Mouse (Mus musculus): ENCODE results near the gene Rtf2. TPM values are rescaled to one million over a fixed set of nuclear protein-coding genes. Genes with fewer than 3 reads are reported as not detected.

Gene Rtf2
- polyA plus RNA-seq, 1 experiment from 2014 or later: 86.5 TPM

DNA sequence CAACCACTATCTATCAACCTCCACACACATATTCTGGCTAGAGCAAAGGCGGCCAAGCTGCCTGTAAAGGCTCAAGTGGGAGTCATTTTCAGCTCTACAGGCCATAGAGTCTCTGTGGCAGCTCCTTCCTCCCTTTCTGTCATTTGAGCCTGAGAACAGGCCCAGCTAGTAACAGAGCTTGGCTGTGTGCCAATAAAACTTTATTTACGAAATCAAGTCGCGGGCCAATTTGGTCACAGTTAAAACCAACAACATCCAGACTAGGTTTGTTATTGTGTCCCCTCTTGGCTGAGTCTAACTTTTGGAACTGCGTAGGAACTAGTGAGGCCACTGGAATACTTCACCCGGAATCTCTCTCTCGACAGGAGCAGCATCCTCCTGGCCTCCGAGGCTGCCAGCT lies 33.2 kb downstream of the Rtf2 start:
- H3K4me1 ChIP-seq: no peaks in the 10 kb centered on the region
- no peaks in the 10 kb centered on the region for H3K9me3 ChIP-seq (replicated peaks)
- H3K27ac ChIP-seq: no peak overlapping the region
- peaks cover 15% of the 10 kb centered on the region for H3K36me3 ChIP-seq
- no peaks in the 10 kb centered on the region for H3K27me3 ChIP-seq
- 76% methylated on average over 8 of the region's 8 CpGs for WGBS
- H3K4me3 ChIP-seq: no peak overlapping the region
- no peak overlapping the region for H3K4me2 ChIP-seq (replicated peaks)
- H3K9ac ChIP-seq: no peak overlapping the region
- no peak for ATAC-seq (ENCODE audit: low FRiP score)

DNA sequence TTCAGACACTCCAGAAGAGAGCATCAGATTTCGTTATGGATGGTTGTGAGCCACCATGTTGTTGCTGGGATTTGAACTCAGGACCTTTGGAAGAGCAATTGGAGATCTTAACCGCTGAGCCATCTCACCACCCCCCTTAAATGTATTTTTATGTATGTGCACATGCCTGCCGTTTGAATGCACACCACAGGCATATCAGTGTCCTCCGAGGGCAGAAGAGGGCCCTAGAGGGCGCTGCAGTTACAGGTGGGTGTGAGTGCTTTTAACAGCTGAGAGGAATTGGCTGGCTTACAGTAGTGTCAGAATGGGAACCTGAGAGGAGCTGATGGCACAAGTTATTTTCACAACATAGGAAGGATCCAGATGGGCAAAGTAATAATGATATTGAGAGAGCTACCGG lies 34.6 kb downstream of the Rtf2 start:
- 35% methylated on average over 6 of the region's 6 CpGs for WGBS

DNA sequence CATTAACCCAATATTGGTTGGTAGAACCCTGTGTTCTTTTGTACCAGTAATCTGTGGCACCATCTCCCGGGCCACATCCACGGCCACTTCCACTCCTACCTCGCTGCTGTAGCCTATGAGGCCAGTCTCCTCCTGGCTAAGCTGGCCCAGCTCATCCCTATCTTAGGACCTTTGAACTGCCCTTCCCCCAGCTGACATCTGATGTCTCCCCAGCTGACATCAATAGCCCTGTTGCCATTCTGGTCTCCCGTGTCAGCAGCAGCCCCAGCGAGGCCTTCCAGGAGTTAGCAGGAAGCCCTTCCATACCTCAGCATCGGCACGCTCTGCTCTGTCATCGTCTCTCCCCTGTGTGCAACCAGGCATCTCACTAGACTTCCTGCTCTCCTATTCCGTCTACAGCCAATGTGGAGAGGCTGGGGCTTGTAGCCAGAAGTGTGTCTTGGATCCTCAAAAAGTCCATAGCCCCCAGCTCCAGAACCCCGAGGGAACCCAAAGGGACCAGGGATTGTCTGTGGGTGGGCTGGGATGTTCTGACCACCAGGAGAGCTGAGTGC lies 36.4 kb downstream of the Rtf2 start:
- H3K4me2 ChIP-seq (replicated peaks): no peak overlapping the region
- no peaks in the 10 kb centered on the region for H3K9me3 ChIP-seq (replicated peaks)
- H3K27ac ChIP-seq: no peak overlapping the region
- H3K36me3 ChIP-seq: no peaks in the 10 kb centered on the region
- H3K9ac ChIP-seq: no peak overlapping the region
- no peak overlapping the region for H3K4me3 ChIP-seq
- no peaks in the 10 kb centered on the region; the same call in none of the 2 replicates for H3K27me3 ChIP-seq
- no peaks in the 10 kb centered on the region for H3K4me1 ChIP-seq
- no peak; the same call in 1 of the 2 replicates for ATAC-seq (ENCODE audit: low FRiP score)
- WGBS: 36% methylated on average over 10 of the region's 10 CpGs

More for the DNA sequence above, 34.6 kb downstream of the Rtf2 start:
- Histone ChIP-seq H3K9ac (no peak overlapping the region), H3K4me3 (no peak overlapping the region), H3K4me1 (no peaks in the 10 kb centered on the region), H3K9me3 (replicated peaks) (no peaks in the 10 kb centered on the region), H3K36me3 (peaks cover 2% of the 10 kb centered on the region), H3K27me3 (no peaks in the 10 kb centered on the region), H3K4me2 (replicated peaks) (no peak overlapping the region), H3K27ac (no peak overlapping the region)
- no peak for ATAC-seq (ENCODE audit: low FRiP score)

DNA sequence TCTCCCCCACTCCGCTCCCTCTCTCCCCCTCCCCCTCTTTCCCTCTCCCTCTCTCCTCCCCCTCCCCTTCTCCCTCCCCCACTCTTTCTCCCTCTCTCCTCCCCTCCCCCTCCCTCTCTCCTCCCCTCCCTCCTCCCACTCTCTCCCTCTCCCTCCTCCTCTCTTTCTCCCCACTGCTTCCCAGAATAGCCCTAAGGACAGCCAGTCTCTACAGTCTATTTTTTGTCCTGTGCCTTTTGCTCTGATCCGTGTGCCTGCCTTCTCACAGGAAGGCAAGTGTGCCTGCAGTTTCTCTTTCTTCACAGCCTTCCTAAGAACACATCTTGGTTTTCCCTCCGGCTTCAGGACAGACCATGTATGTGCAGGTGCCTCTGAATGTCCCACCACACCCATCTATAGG lies 37.0 kb downstream of the Rtf2 start:
- 47% methylated on average over 3 of the region's 3 CpGs for WGBS
- Histone ChIP-seq H3K9ac (no peak overlapping the region), H3K27ac (no peak overlapping the region), H3K4me2 (replicated peaks) (no peak overlapping the region), H3K4me1 (no peaks in the 10 kb centered on the region), H3K36me3 (no peaks in the 10 kb centered on the region), H3K27me3 (no peaks in the 10 kb centered on the region; the same call in none of the 2 replicates), H3K9me3 (replicated peaks) (no peaks in the 10 kb centered on the region), H3K4me3 (no peak overlapping the region)
- ATAC-seq (ENCODE audit: low FRiP score): no peak

DNA sequence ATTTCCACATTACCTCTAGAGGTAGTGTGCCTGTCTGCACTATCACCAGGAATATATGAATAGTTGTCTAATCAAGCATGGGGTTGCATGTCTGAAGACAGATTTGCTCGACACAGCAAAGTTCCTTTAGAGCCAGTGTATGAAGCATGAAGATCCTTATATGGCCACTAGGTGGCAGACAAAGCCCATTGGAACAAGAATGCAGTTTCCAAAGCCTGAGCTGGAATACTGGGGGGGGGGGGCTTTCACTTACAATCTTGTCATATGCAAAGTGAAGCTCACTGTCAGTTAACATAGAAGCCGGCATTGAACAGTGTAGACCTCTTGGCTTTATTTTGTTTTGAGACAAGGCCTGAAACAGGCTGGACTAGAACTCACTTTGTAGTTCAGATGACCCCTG lies 37.5 kb downstream of the Rtf2 start:
- 0 out of 2 replicates have a peak, but pooled peaks have one; percentile 33 for ATAC-seq (ENCODE audit: low FRiP score)
- Histone ChIP-seq H3K27me3 (no peaks in the 10 kb centered on the region; the same call in none of the 2 replicates), H3K4me2 (replicated peaks) (no peak overlapping the region), H3K4me3 (no peak overlapping the region), H3K36me3 (no peaks in the 10 kb centered on the region), H3K9ac (no peak overlapping the region), H3K27ac (no peak overlapping the region), H3K4me1 (no peaks in the 10 kb centered on the region), H3K9me3 (replicated peaks) (no peaks in the 10 kb centered on the region)
- 6% methylated on average over 2 of the region's 2 CpGs for WGBS

DNA sequence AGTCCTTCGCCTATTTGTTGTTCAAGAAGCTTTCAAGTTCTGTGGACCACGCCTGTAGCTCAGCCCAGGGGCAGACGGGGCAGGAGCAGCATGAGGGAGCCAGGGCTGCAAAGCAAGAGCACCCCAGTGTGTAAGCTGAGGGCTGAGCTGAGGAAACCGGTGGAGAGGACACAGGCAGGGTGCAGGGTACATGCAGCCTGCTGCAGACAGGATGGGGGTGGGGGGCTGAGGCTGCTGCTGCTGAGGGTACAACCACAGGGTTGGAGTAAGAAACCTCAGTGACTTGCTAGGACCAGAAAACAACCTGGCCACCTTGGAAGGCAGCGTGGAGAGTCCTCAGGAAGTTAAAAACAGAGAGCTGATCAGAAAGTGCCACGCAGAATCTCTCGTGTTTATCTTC lies 39.9 kb downstream of the Rtf2 start:
- H3K4me1 ChIP-seq: no peaks in the 10 kb centered on the region
- no peaks in the 10 kb centered on the region for H3K36me3 ChIP-seq
- no peak for ATAC-seq (ENCODE audit: low FRiP score)
- H3K4me3 ChIP-seq: no peak overlapping the region
- no peak overlapping the region for H3K4me2 ChIP-seq (replicated peaks)
- no peak overlapping the region for H3K27ac ChIP-seq
- H3K9ac ChIP-seq: no peak overlapping the region
- no peaks in the 10 kb centered on the region for H3K9me3 ChIP-seq (replicated peaks)
- 62% methylated on average over 7 of the region's 7 CpGs for WGBS
- H3K27me3 ChIP-seq: peaks cover 4% of the 10 kb centered on the region

DNA sequence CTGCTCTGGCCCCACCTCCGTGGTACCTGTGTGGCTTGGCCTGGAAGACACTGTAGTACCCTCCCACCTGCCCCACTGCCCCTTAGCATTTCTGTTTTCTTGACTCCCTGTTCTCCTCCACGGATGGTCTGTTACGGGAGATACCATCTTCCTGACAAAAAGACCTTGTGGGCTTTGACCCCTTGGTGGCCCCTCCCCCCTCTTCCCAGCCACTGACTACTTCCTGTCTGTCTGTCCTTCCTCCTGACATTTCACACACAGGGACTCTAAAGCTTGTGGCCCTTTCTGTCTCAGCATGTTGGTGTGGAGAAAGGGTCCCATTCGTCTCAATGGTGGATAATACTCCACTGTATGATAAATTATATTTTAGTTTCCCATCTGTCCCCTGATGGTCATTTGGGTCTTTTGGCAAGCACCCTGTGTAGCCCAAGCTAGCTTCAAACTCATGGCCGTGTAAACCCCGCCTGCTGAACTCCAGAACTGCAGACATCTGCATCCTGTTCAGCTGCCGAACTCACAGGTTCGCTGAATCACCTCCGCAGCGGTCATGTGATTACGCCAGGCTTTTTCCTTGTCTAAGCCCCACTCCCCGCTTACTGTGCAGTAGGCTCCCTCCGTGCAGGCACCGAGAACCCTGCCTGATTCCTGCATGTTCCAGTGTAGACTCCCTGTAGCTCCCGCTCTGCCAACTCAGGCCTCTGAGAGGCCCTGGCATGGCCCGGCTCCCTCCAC lies 41.5 kb downstream of the Rtf2 start:
- Histone ChIP-seq H3K36me3 (no peaks in the 10 kb centered on the region), H3K27ac (no peak overlapping the region), H3K9me3 (replicated peaks) (no peaks in the 10 kb centered on the region), H3K4me2 (replicated peaks) (no peak overlapping the region), H3K27me3 (peaks cover 4% of the 10 kb centered on the region), H3K4me3 (no peak overlapping the region), H3K4me1 (no peaks in the 10 kb centered on the region), H3K9ac (no peak overlapping the region)
- ATAC-seq (ENCODE audit: low FRiP score): no peak
- 88% methylated on average over 16 of the region's 16 CpGs for WGBS

DNA sequence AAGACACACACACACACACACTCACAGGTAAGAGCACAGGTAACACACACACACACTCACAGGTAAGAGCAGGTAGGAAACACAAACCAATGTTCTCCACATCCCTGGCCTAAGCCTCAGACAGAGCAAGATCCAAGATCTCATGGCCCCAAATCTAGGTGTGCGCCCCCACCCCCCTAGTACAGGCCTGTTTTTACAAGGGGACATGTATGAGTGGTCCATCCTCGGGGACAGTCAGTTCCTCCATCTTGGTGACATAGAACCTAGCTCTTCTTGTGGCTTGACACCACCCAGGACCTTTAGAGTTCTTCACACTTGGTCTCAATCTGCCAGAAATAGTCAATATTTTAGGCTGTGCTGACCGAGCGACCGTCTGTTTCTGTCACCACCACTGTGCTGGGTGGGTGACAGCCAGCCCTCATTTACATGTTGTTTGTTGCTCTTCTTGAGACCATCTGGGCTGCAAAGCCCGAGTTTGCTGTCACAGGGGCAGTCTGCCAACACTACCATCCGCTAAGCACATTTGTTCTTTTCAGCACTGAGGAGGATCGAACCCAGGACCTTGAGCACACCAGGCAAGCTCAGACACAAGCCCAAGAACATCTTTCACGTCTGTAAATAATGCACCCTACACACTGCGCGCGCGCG lies 43.5 kb downstream of the Rtf2 start:
- H3K27ac ChIP-seq: no peak overlapping the region
- H3K4me1 ChIP-seq: no peaks in the 10 kb centered on the region
- H3K27me3 ChIP-seq: peaks cover 4% of the 10 kb centered on the region
- no peaks in the 10 kb centered on the region for H3K36me3 ChIP-seq
- no peak overlapping the region for H3K4me2 ChIP-seq (replicated peaks)
- 83% methylated on average over 14 of the region's 14 CpGs for WGBS
- ATAC-seq (ENCODE audit: low FRiP score): no peak
- no peaks in the 10 kb centered on the region for H3K9me3 ChIP-seq (replicated peaks)
- no peak overlapping the region for H3K9ac ChIP-seq
- no peak overlapping the region for H3K4me3 ChIP-seq

DNA sequence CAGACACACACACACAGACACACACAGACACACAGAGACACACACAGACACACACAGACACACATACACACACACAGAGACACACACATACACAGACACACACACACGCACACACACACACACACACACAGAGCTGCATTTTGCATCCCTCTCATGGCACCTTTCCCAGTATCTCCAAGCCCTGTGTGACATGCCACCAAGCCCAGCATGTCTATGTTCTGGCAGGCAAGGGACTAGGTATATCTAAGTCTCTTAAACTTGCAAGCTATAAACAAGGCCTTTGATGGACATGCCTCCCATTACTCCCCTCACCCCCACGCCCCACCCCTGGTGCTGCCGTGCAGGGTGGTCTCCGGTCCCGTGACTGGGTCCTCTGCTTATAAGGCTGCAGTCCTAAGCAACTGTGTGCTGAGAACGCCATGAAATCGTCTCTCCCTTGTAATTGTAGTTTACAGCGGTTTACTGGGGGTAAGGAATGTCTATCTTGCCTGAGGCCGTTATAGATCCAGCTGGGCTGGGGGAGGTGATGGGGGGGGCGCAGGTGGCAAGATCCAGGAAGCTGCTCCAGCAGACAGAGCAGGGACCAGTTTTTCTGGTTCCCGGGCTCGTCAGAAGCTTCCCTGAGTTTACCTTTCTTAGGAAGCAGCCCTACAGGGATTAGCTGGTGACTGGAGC lies 44.5 kb downstream of the Rtf2 start:
- no peak overlapping the region for H3K9ac ChIP-seq
- H3K36me3 ChIP-seq: no peaks in the 10 kb centered on the region
- no peaks in the 10 kb centered on the region for H3K9me3 ChIP-seq (replicated peaks)
- H3K4me2 ChIP-seq (replicated peaks): no peak overlapping the region
- H3K27ac ChIP-seq: no peak overlapping the region
- H3K4me1 ChIP-seq: no peaks in the 10 kb centered on the region
- WGBS: 53% methylated on average over 12 of the region's 12 CpGs
- peaks cover 4% of the 10 kb centered on the region for H3K27me3 ChIP-seq
- no peak overlapping the region for H3K4me3 ChIP-seq
- ATAC-seq (ENCODE audit: low FRiP score): no peak

DNA sequence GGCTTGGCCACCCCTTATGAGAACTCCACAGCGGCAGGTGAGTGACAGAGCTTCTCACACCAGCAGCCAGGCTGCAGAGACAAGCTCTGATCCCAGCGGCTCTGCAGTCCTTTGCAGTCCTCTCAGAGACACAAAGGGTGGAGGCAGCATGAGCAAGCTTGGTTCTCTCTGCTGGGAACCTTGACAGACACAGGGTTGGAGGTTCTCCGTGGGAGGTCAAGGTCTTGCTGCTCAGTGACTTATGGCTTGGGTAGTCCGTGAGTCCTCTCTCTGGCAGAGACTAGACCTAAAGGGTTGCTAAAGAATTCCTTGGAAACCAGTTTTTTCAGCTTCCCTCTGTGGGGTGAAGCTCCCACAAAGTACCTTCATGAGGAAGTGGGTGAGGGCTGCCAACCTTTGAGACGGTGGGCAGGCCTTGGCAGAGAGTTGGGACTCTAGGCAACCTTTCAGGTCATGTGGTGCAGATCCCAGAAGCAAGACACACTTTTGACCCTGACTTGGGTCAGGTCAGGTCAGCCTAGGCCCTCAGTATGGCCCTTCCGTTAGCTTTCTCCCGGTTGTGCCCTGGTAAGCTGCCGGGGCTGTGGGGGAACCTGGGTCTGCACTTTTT lies 56.5 kb downstream of the Rtf2 start:
- H3K9ac ChIP-seq: no peak overlapping the region
- H3K4me1 ChIP-seq: no peaks in the 10 kb centered on the region
- WGBS: 73% methylated on average over 8 of the region's 8 CpGs
- H3K9me3 ChIP-seq (replicated peaks): no peaks in the 10 kb centered on the region
- H3K27ac ChIP-seq: no peak overlapping the region
- H3K4me3 ChIP-seq: no peak overlapping the region
- H3K27me3 ChIP-seq: no peaks in the 10 kb centered on the region
- ATAC-seq (ENCODE audit: low FRiP score): no peak
- no peaks in the 10 kb centered on the region for H3K36me3 ChIP-seq
- H3K4me2 ChIP-seq (replicated peaks): no peak overlapping the region

DNA sequence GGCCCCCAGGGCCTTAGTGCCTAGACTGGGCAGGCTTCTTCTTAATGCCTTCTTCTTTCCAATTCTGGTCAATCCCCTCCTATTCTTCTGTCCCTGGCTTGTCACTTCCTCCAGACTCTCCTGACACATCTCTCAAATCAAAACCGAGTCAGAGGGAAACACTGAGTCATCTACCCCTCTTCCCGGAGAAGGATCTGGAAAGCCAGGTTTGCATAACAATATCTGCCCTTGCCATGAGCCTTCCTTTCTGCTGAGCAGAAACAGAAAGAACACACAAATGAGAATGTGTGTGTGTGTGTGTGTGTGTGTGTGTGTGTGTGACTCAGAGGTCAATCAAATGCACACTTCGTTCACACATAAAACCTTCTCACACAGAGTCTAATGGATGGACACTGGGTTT lies 58.5 kb downstream of the Rtf2 start:
- 48% methylated on average over 3 of the region's 3 CpGs for WGBS
- Histone ChIP-seq H3K4me1 (no peaks in the 10 kb centered on the region), H3K27me3 (no peaks in the 10 kb centered on the region), H3K27ac (no peak overlapping the region), H3K9me3 (replicated peaks) (no peaks in the 10 kb centered on the region), H3K4me2 (replicated peaks) (no peak overlapping the region), H3K9ac (no peak overlapping the region), H3K36me3 (no peaks in the 10 kb centered on the region), H3K4me3 (no peak overlapping the region)
- ATAC-seq (ENCODE audit: low FRiP score): no peak

DNA sequence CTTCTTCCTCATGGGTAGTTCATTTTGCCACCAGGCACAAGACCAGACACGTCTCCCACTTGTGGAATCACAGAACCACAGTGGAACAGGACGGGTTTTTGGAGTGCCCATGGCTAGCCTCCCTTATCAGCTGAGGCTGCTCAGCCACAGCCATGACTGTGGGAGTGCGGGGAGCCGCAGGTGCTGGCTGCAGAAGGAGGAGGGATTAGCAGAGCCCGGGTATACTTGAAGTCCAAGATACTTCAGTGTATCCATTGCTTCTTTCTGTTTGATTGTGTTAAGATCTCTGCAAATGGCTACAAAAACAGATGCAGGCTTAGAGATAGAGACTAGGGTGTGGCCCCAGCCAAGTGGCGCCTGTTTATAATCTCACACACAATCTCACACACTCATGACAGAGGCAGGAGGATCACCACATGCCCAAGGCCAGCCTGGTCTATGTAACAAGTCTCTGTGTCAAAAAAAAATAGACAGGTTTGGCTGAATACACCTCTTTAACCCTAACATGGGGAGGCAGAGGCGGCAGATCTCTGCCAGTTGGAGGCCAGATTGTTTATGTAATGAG lies 60.5 kb downstream of the Rtf2 start:
- Histone ChIP-seq H3K9ac (no peak overlapping the region), H3K36me3 (no peaks in the 10 kb centered on the region), H3K27me3 (no peaks in the 10 kb centered on the region), H3K4me3 (no peak overlapping the region), H3K4me1 (no peaks in the 10 kb centered on the region), H3K4me2 (replicated peaks) (no peak overlapping the region), H3K9me3 (replicated peaks) (no peaks in the 10 kb centered on the region), H3K27ac (no peak overlapping the region)
- ATAC-seq (ENCODE audit: low FRiP score): no peak
- 62% methylated on average over 7 of the region's 7 CpGs for WGBS

Measured in hindbrain, embryonic 12.5 days (tissue).